Mouse (Mus musculus): ENCODE results near the gene Olfr1231.

GRCm38 (mm10) chr2:89287914-89288313 is 19.0 kb downstream of the Olfr1231 start, which contains the start of gene Olfr1229:
- TF ChIP-seq POLR2A (IDR thresholded peaks at IDR 0.05; ENCODE audit: insufficient read length, low read depth) (no peak), USF1 (IDR thresholded peaks at IDR 0.05; ENCODE audit: low read depth) (no peak), REST (IDR thresholded peaks at IDR 0.05; ENCODE audit: insufficient read depth, insufficient read length) (no peak), MAX (IDR thresholded peaks at IDR 0.05; ENCODE audit: low read depth) (no peak), MYOG (IDR thresholded peaks at IDR 0.05; ENCODE audit: control insufficient read depth in 1 of 3, insufficient read depth in 1 of 3, insufficient read length in 2 of 3, low read depth in 2 of 3) (no peak), CEBPB (IDR thresholded peaks at IDR 0.05; ENCODE audit: insufficient read depth, poor library complexity, severe bottlenecking) (no peak), E2F4 (IDR thresholded peaks at IDR 0.05; ENCODE audit: insufficient read depth) (no peak), TCF12 (IDR thresholded peaks at IDR 0.05; ENCODE audit: insufficient read depth, poor library complexity, severe bottlenecking) (no peak), POLR2AphosphoS2 (IDR thresholded peaks at IDR 0.05; ENCODE audit: insufficient read length, low read depth) (no peak), TCF3 (IDR thresholded peaks at IDR 0.05; ENCODE audit: insufficient read length, low read depth) (no peak)
